12 mouse cellular contexts compared by ENCODE assay signal in genomic region chr15:8711630-8712310, GRCm38 (mm10). TPM values are rescaled to one million over a fixed set of nuclear protein-coding genes. Genes with fewer than 3 reads are reported as not detected.
DNase-seq lines count a peak whose midpoint lies in the region; ATAC-seq lines count a peak whose summit lies in the region.
"Had no signal": no experiment of that assay in that cellular context is flagged by ENCODE, and none has a peak within 500 bp of the region (broad histone marks: within the 10 kb centered on the region; RNA-seq: fewer than 3 reads in every experiment).

No protein-coding gene starts in this region.

- intact Hi-C loops in gastrocnemius, postnatal 14 days (cut with DNase I; ENCODE audit: low total_unique reads), result no loop called here

- peak; percentile 52 for DNase-seq in gastrocnemius, postnatal 14 days
- DNase-seq in gastrocnemius, postnatal 25 days, result no peak
- peak; percentile 37 to 53 for DNase-seq in layer of hippocampus, adult 8-10 months (ENCODE audit: low spot score in 2 of 2)
- no peak for DNase-seq in layer of hippocampus, postnatal 10 days (ENCODE audit: low spot score in 2 of 2)
- peak; percentile 40 for DNase-seq in layer of hippocampus, adult 9-10 months (ENCODE audit: low spot score)
- peak; percentile 66 for DNase-seq in lung, postnatal 36 days
- no peak for DNase-seq in spleen, adult 12 weeks (ENCODE audit: low spot score)
- DNase-seq: cerebellum, postnatal 25 days; thymus, postnatal 36 days had no signal

- ATAC-seq in inflammation-experienced regulatory T-cells, adult 6 months, result no peak
- ATAC-seq: CD4-positive, CD25-positive, alpha-beta regulatory T cell, adult 4 months; intestine, postnatal 0 days had no signal

RNA-seq across cellular contexts. Expression of gene Slc1a3, which starts 1.2 kb away (rescaled TPM):
- total RNA-seq in gastrocnemius, postnatal 14 days (2021), result 1 to 10 TPM; 1.6 to 2.6 TPM
- total RNA-seq in gastrocnemius, postnatal 25 days (2021), result 1 to 10 TPM; 1.4 to 6.4 TPM
- total RNA-seq in layer of hippocampus, adult 8-10 months (2022), result 100 to 1,000 TPM; 344 to 455 (median 398) TPM
- total RNA-seq in layer of hippocampus, postnatal 10 days (2021), result 100 to 1,000 TPM; 439 to 459 TPM
- under 1 TPM in 2 of 3 experiments, not detected in 1; 0.36 to 0.44 TPM for polyA plus RNA-seq in inflammation-experienced regulatory T-cells, adult 6 months (2017; shearing (Covaris generic))

Comparison
In these comparisons a context has a peak if more than half of its experiments do, and no peak if none do; other contexts are left out.
1. DNase-seq: peak in gastrocnemius, postnatal 14 days (single experiment), layer of hippocampus, adult 8-10 months (2 of 2), layer of hippocampus, adult 9-10 months (single experiment) and lung, postnatal 36 days (single experiment); none in gastrocnemius, postnatal 25 days (single experiment), layer of hippocampus, postnatal 10 days (0 of 2) and spleen, adult 12 weeks (single experiment).
2. RNA of gene Slc1a3, which starts 1.2 kb away (total RNA-seq): 439 to 459 TPM in layer of hippocampus, postnatal 10 days and 344 to 455 TPM in layer of hippocampus, adult 8-10 months; 1.4 to 6.4 TPM in gastrocnemius, postnatal 25 days and 1.6 to 2.6 TPM in gastrocnemius, postnatal 14 days; every median in the first group is over 10 times any median in the second.